Mouse (Mus musculus) megakaryocyte, embryonic 14.5 days (primary cell): ENCODE measurements around the gene Rad51b.

Experiments
- FLI1 ChIP-seq: IDR thresholded peaks from 2 replicates; pipeline ENCODE4 v1.6.1; 2012; ENCODE audit warnings: low read length, inconsistent platforms, mixed read lengths
- GATA1 ChIP-seq: IDR thresholded peaks from 3 replicates; pipeline ENCODE4 v1.6.1; 2012; ENCODE audit warnings: mixed read lengths, low read length, inconsistent platforms, borderline replicate concordance

DNA sequence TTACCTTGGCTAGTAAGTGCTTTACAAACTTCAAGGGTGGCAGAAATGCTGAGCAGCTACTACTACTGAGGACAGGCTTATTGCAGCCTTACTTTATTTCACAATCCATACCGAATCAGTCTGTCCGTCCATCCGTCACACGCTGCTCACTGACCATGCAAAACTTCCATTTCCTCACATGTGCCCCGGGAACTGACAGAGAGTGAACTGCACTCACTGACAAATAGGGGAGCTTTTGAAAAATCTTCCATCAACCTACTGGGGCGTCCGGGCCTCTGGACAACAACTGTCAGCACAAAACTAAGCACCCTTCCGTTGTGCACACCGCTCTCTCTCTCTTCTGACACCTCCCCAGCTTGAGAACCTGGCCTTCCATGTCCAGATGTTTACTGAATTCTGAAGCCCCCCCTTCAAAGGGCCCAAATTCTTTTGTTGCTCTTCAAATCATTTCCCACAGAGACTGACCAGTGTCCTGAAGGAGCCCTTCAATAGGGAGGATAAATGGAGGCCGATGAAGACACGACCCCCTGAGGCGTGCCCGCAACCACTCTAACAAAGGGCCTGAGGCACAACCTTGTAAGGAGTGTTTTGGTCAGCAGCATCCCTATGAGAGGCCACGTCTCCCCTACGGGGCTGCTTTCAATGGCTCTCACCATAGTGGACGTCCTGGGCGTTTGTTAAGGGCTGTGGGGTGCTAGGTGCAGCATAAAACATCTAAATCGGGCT lies 515.9 kb downstream of the Rad51b start:
- TF ChIP-seq GATA1: no peak
- no peak for TF ChIP-seq FLI1
